Mouse (Mus musculus) midbrain, postnatal 0 days (tissue): ENCODE data around the gene Cisd3. TPM values are rescaled to one million over a fixed set of nuclear protein-coding genes. Genes with fewer than 3 reads are reported as not detected.

Experiments used
- ATAC-seq: fragments of 200-750 bp; cut with Nextera tagmentation; 2 replicates; pipeline ENCODE4 v1.8.0; 2017; ENCODE audit warnings: moderate number of reproducible peaks, mild to moderate bottlenecking, moderate TSS enrichment, moderate library complexity; ENCODE audit not compliant: low FRiP score
- DNase-seq: peaks from one replicate; pipeline ENCODE4 v3.0.0-alpha.2; 2015; ENCODE audit warnings: low spot score
- H3K27ac ChIP-seq: fragments of 300-500 bp; sonication (generic); 2 replicates; pipeline ENCODE4 v1.5.1; 2014; ENCODE audit warnings: low read depth, mild to moderate bottlenecking, low read length, mixed read lengths
- H3K27me3 ChIP-seq: fragments of 300-500 bp; sonication (generic); 2 replicates; pipeline ENCODE4 v1.6.1; 2014; ENCODE audit warnings: low read length, control low read depth, mixed read lengths; ENCODE audit not compliant: insufficient read depth
- H3K36me3 ChIP-seq: fragments of 300-500 bp; sonication (generic); 2 replicates; pipeline ENCODE4 v1.6.1; 2014; ENCODE audit warnings: low read length, control low read depth, mixed read lengths; ENCODE audit not compliant: insufficient read depth
- H3K4me1 ChIP-seq: fragments of 300-500 bp; sonication (generic); 2 replicates; pipeline ENCODE4 v1.6.1; 2014; ENCODE audit warnings: mild to moderate bottlenecking, control low read depth, antibody characterized with exemption, low read length, mixed read lengths; ENCODE audit not compliant: insufficient read depth
- H3K4me2 ChIP-seq: fragments of 300-500 bp; sonication (generic); 2 replicates; pipeline ENCODE4 v1.6.1; 2014; ENCODE audit warnings: low read depth, mild to moderate bottlenecking, low read length, mixed read lengths; ENCODE audit not compliant: poor library complexity, severe bottlenecking
- H3K4me3 ChIP-seq: fragments of 300-500 bp; sonication (generic); 2 replicates; pipeline ENCODE4 v1.5.1; 2014; ENCODE audit warnings: low read depth, mild to moderate bottlenecking, low read length, moderate library complexity
- H3K9ac ChIP-seq: fragments of 300-500 bp; sonication (generic); replicated peaks from 2 replicates; pipeline ENCODE4 v1.6.1; 2014; ENCODE audit warnings: mild to moderate bottlenecking, low read length, moderate library complexity, mixed read lengths; ENCODE audit not compliant: poor library complexity, severe bottlenecking
- H3K9me3 ChIP-seq: fragments of 300-500 bp; sonication (generic); 2 replicates; pipeline ENCODE4 v1.6.1; 2016; ENCODE audit warnings: low read length, control low read depth
- CTCF ChIP-seq: IDR thresholded peaks from 2 replicates; pipeline ENCODE4 v1.5.1; 2016; ENCODE audit warnings: antibody characterized with exemption, mild to moderate bottlenecking
- WGBS: fragments of 180-500 bp; shearing (Covaris S2); extraction: QIAGEN DNeasy Blood & Tissue Kit; methylation state at CpG from one replicate; pipeline ENCODE4 v1.1.7; 2014; 5-methylcytosine and 5-hydroxymethylcytosine counted together
- polyA plus RNA-seq: library from polyadenylated mRNA; unstranded; fragments of >200 nt; fragmentation: Nextera tagmentation; extraction: Ambion mirVana; gene quantifications from 2 replicates; pipeline ENCODE4 v1.2.1, GENCODE M21; 2015
- total RNA-seq: library from RNA; depleted of rRNA; stranded (reverse); fragments of >200 nt; gene quantifications from 2 replicates; pipeline ENCODE4 v1.2.3, GENCODE M21; 2014

The Cisd3 gene
- total and polyA plus RNA-seq, 2 experiments from 2014 or later, result 27.0 to 41.5 TPM

DNA sequence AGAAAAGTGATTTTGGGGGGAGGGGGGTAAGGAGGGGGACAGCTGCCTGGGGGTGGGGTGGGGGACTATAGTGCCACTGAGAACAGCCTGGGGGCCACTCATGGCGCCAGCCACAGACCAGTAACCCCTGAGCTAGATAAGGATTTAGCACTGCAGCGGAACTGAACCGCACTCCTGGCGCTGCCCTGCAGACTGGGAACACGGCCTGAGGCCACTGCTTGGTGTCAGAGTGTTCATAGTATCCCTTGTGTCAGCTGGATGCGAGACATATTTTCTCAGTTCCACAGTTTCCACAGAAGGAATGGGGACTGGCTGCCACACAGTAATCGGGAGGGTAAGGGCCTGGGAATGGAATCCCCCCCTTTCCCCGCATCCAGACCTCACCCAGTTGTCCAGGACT, 30.4 kb downstream of the Cisd3 start:
- Histone ChIP-seq H3K4me1 (no peaks in the 10 kb centered on the region), H3K4me2 (no peak overlapping the region), H3K27ac (no peak overlapping the region), H3K9ac (no peak overlapping the region), H3K4me3 (no peak overlapping the region), H3K36me3 (peaks cover 63% of the 10 kb centered on the region), H3K27me3 (no peaks in the 10 kb centered on the region), H3K9me3 (no peaks in the 10 kb centered on the region)
- no peak for TF ChIP-seq CTCF
- no peak for DNase-seq
- no peak for ATAC-seq
- WGBS, result 85% methylated on average over 8 of the region's 8 CpGs

DNA sequence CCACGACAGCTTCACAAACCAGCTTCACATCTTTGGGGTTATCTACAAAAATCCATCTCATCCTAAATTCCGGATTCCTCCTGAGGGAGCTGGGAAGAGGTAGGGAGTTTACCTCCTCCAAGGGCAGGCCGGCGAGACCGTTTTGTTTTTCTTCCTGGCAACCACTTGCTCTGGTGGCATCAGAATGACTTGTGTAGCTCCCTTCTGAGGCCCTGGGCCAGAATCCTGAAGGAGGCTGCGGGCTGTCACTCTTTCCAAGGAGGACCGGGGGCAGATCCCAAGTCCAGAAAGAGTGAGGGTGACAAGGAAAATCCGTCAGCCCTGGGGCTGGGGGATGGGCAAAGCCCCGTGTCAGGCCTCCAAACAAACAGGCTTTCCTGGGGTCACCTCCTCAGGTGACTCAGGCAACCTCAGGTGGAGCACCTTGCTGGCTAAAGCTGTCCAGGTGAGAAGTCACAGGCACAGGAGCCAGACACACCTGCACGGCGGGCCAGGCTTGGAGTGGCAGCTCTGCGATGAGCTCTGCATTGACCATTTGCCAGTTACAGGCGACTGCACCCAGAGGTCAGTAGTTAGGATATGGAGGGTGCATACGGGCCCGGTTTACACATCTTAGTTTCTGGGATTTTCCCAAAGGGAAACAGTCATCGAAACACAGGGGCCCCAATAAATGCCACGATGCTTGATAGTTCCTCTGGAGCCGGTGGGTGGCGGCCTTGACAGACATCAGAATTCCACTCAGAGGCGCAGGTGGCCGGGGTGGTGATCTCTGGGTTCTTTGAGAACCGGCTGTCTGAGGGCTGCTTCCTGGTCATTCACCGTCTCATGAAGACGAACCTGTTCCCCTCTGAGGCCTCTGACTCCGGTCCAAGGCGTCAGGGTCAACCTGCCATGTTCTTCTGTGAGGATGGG, 32.0 kb downstream of the Cisd3 start:
- ATAC-seq (no peak), DNase-seq (no peak)
- Histone ChIP-seq H3K4me3 (no peak overlapping the region), H3K36me3 (peaks cover 64% of the 10 kb centered on the region), H3K27ac (no peak overlapping the region), H3K9ac (no peak overlapping the region), H3K9me3 (no peaks in the 10 kb centered on the region), H3K4me1 (no peaks in the 10 kb centered on the region), H3K4me2 (no peak overlapping the region), H3K27me3 (no peaks in the 10 kb centered on the region)
- TF ChIP-seq CTCF, result no peak
- WGBS, result 88% methylated on average over 26 of the region's 26 CpGs

- H3K4me3 ChIP-seq, result no peak overlapping the region
- H3K4me2 ChIP-seq, result no peak overlapping the region
- H3K36me3 ChIP-seq, result peaks cover 63% of the 10 kb centered on the region
- H3K4me1 ChIP-seq, result no peaks in the 10 kb centered on the region
- TF ChIP-seq CTCF, result no peak
- DNase-seq, result no peak
- WGBS, result 87% methylated on average over 15 of the region's 15 CpGs
- no peaks in the 10 kb centered on the region for H3K9me3 ChIP-seq
- no peak overlapping the region for H3K9ac ChIP-seq
- no peak for ATAC-seq
- H3K27me3 ChIP-seq, result no peaks in the 10 kb centered on the region
- H3K27ac ChIP-seq, result no peak overlapping the region
Observed at GRCm38 (mm10) chr11:97718281-97718860, 32.7 kb downstream of the Cisd3 start.

DNA sequence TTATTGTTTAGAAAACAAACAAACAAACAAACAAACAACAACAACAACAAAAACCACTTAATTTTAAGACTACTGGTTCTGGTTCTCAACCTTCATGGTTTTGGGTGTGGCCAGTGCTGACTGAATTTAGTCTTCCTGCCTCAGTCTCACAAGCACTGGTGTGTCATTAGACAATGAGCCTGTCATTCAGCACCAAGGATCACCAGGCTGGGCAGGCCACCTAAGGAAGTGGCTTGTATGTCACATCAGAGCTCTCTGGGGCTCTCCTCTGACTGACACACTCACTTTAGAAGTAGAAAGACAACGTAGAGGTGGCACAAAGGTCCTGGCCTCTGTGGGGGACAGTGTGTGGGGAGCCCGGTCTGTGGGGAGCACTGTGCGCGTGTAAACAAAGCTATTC, 33.4 kb downstream of the Cisd3 start:
- peaks cover 67% of the 10 kb centered on the region for H3K36me3 ChIP-seq
- H3K9me3 ChIP-seq, result no peaks in the 10 kb centered on the region
- ATAC-seq (no peak), DNase-seq (no peak)
- H3K4me3 ChIP-seq, result no peak overlapping the region
- no peaks in the 10 kb centered on the region for H3K4me1 ChIP-seq
- no peak overlapping the region for H3K4me2 ChIP-seq
- H3K27me3 ChIP-seq, result no peaks in the 10 kb centered on the region
- H3K9ac ChIP-seq, result no peak overlapping the region
- 88% methylated on average over 4 of the region's 4 CpGs for WGBS
- no peak for TF ChIP-seq CTCF
- no peak overlapping the region for H3K27ac ChIP-seq

DNA sequence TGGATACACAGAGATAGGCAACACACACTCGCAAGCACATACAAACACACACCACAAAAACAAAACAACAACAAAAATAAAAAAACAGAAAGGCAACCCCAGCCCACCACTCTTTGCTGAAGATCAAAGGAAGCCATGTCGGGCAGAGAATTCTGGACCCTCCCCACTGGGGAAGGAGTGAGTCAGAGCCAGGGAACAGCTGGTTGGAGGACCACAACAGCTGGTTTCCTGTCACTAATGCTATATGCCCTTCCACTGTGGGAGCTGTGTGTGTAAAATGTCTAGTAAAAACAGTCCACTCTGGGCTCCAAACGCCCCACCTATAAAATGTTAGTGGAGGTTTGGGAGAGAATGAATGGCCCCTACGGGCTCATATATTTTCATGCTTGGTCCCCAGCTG, 35.7 kb downstream of the Cisd3 start:
- DNase-seq, result no peak
- Histone ChIP-seq H3K27ac (no peak overlapping the region), H3K36me3 (peaks cover 79% of the 10 kb centered on the region), H3K4me3 (no peak overlapping the region), H3K27me3 (no peaks in the 10 kb centered on the region), H3K9me3 (no peaks in the 10 kb centered on the region), H3K9ac (no peak overlapping the region), H3K4me1 (no peaks in the 10 kb centered on the region), H3K4me2 (no peak overlapping the region)
- no peak for TF ChIP-seq CTCF
- no peak for ATAC-seq
- 95% methylated on average over 4 of the region's 4 CpGs for WGBS

DNA sequence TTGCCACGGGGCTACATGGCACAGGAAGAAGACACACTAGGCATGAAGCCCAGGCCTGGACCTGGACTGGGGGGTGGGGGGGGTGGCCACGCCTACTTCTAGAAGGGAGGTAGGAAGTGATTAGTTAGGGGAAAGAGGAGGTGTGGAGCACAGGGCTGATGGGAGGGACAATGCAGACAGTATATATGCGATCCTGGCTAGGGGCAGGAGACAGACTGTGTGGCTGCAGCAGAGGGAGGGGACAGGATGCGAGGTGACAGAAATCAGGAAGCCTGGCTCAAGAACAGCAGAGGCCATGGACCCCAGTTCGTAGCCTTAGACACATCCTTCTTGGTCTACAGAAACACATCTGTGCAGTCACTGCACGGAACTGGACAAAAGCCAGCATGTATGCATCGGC, 38.1 kb downstream of the Cisd3 start:
- no peak for TF ChIP-seq CTCF
- Histone ChIP-seq H3K27ac (no peak overlapping the region), H3K4me2 (no peak overlapping the region), H3K4me1 (no peaks in the 10 kb centered on the region), H3K27me3 (no peaks in the 10 kb centered on the region), H3K4me3 (no peak overlapping the region), H3K9ac (no peak overlapping the region), H3K36me3 (peaks cover 82% of the 10 kb centered on the region), H3K9me3 (no peaks in the 10 kb centered on the region)
- DNase-seq, result no peak
- no peak for ATAC-seq
- WGBS, result 91% methylated on average over 7 of the region's 7 CpGs
